Mouse (Mus musculus): ENCODE measurements around the gene Gfpt2.
A peak's percentile ranks its signal among the peaks of the same experiment; 100 is the strongest.

The Gfpt2 gene

DNA sequence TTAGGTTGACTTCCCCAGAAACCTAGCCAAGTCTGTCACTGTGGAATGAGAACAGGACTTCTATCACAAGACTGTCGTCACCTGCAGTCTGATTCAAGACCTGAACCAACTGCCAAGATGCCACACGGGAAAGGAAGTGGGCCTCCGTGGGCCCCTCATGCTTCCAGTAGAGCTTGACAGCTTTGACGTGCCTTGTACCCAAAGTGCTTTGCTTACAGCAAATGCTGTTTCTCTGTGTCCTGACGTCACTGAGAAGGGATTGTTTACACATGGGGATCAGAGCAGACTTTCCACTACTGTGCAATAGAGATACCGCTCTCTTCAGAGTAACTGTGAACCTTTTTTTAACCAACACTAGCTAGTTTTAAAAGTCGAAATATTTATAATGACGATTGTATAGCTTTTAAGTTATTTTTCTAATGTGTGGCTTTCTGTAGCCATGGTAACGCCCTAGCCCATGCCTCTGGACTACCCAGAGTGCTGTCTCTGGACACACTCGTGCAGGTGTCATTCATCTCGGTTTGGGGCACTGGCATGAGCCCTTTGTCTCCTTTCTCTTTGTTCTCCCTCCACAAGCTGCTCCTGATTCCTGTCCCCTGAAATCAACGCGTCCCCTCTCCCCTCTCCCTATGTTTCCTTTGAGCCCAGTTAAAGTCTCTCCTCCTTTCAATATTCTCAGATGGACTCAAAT is 43.9 kb downstream of the Gfpt2 start:
- DNase-seq (ENCODE audit: low spot score in 2 of 2): no peak

DNA sequence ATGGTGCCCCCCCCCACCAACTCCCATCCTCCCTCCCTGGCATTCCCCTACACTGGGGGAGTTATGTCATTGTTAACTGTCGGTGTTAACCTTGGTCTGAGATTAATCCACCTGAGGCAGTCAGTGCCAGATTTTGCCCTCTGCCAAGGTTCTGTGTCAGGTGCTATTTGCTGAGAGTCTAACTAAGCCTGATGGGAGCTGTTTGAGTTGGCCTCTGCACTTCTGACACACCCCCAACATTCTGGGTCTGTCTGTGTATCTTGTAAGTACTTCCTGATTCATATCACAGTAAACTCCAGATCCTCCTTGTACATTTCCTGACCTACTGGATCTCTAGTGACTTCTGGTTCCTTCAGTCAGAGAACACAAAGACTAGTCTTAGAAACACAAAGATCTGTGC is 46.7 kb downstream of the Gfpt2 start:
- DNase-seq (ENCODE audit: low spot score in 2 of 2): no peak

DNA sequence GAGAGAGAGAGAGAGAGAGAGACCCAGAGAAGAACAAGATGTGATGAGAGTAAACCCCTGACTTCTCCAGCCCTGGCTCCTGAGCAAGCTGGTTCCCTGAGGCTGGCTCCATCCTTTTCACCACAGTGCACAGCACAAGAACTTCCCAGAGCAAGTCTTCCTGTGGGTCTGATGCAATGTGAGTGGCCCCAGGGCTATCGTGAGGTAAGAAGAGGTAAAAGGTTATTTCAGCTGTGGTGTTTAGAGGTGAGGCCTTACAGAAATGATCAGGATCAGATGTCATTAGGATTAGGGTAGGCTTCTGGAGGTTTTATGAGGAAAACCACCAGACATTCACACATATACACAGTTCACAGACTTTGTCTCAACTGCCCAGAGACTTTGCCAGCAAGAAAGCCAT is 47.9 kb downstream of the Gfpt2 start:
- no peak for DNase-seq (ENCODE audit: low spot score in 2 of 2)

DNA sequence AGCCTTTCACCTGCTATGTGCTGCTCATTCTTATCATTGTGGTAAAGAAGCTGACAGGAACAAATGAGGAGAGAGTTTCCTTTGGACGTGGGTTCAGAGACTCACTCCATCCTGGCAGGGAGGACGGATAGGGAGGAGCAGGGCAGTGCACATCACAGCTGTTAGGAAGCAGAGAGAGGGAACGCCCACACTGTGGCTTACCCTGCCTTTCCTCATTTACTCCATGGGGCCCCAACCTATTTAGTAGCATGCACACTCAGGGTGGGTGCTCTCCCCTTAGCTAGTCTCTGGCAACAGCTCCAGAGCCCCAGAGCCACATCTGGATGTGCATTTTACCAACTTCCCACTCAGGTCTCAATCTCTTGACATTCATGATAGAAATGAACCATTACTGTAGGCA is 48.7 kb downstream of the Gfpt2 start:
- no peak for DNase-seq (ENCODE audit: low spot score in 2 of 2)

DNA sequence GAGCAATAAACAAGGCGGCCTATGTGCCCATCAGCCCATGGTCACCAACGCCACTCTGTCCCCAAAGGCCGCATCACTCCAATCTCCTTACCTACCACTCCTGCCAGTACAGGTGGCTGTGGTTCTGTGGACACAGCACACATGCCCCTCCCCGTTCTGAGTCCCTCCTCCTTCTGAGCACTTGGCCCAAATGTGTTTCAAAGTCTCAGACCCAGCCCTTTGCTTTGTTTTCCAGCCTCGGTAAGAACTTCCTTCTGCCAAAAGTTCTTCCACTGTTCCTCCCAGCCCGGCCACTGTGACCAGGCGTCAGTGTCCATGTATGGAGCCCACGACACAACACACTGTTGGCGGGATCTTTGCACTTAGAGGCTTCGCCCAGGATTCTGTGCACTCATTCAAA is 50.3 kb downstream of the Gfpt2 start:
- no peak for DNase-seq (ENCODE audit: low spot score in 2 of 2)

DNA sequence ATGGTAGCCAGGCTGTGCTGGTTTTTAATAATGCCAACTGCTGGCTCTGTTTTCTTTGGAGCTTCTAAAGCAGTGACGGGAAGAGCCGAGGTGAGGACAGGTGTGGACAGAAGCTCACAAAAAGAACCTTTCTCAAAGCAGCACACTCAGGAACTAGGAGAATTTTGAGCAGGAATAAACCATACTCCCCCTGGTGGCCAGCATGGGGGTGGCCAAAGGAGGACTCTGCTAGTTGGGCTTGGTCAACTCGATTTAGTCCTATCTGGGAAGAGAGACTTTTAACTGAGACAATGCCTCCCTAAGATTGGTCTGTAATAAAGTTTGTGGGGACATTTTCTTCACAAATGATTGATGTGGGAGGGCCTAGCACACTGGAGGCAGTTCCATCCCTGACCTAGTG is 51.0 kb downstream of the Gfpt2 start:
- peak; percentile 73 to 75 for DNase-seq (ENCODE audit: low spot score in 2 of 2)

DNA sequence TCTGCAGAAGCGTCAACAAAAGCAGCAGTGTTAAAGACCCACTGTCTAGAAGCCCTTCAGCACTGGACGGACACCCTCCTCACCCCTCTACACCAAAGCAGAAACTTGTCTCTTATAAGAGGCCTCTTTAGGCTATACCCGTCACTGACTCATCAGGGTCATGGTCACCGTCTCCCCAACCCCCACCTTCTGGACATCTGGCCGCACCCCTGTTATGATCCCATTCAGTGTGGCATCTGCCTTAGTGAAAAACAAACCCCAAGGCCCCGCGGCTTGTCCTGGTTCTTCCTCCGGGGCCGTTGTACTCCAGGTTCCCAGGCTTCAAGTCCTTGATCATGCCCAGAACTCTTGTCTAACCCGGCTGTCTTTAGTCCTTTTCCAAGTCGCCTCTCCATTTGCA is 52.0 kb downstream of the Gfpt2 start:
- DNase-seq (ENCODE audit: low spot score in 2 of 2): no peak

DNA sequence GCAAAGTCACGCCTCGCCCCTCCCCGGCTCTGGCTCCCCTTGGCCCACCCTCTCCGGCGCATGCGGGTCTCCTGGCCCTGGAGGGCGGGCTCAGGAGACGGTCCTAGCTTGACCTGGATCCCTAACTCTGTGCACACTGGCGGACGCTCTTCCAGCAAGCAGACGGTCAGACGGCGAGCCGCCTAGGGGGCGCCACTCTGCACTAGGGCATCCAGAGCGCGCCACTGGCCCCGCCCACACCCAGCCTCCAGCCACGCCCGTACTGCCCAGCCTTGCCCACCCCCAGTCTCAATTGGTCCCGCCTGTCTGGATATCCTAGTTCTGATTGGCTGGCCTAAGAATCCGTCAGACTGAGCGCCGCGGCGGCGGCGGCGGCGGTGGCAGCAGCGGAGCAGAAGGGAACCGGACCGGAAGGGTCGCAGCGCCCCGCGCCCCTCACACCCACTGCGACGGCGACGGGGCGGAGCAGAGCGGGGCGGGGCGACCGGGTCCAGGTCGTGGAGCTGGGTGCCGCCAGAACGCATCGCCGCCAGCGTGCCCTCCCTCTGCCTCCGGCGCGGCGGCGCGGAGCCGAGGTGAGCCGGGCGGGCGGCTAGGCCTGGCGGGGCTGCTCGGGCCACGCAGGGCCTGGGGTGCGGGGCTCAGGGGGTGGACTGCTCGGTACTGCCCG is 52.6 kb downstream of the Gfpt2 start, which contains the start of gene Mapk9:
TSS of gene Mapk9 (plus strand) at position 351 of the 670 bp plus-strand sequence.
- peak; percentile 97 to 99 for DNase-seq (ENCODE audit: low spot score in 2 of 2)

DNA sequence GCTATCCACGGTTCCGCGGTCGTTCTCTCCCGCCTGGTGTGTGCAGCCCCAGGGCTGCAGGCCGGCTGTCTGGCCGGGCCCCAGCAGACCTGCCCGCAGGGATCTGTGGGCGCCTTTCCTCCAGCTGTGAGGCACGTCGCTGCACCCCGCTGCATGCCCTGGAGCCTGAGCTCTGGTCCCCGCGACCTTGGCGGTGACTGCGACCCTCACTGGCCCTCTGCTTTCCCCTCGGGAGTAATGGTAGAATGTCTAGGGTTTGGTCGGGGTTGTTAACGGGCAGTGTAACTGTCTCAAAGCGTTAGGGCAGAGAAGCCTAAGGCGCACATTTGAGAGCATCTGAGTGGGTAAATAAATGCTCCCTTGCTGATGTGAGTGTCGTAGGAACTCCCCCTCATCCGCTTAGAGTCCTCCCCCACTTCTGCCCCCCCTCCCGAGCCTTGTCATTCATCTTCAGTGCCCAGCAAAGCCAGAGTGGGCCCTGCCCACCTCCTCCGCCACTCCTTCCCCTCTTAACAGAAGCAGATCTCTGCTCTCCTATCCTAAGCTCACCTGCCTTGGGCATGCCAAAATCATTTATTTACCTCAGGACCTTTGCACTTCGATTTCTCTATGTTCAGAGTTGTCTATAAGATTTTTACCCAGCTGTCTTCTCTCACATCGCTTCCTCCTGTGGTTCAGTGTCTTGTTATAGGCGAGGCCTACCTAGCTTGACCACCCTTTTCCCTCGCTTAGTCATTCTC is 53.3 kb downstream of the Gfpt2 start:
- DNase-seq (ENCODE audit: low spot score in 2 of 2): peak in 1 of 2 experiments; percentile 32

DNA sequence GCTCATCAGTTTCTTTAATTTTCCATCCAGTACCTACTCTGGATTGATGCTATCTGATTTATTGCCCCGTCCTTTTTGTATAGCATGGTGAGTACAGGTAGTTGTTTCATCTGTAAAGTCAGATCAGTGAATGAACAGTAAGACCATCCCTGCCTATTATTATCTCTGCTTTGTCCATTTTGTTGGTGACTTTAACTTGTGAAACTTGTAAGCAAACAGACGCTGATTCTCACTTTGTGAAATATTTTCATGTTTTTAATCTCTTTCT is 53.8 kb downstream of the Gfpt2 start:
- no peak for DNase-seq (ENCODE audit: low spot score in 2 of 2)

DNA sequence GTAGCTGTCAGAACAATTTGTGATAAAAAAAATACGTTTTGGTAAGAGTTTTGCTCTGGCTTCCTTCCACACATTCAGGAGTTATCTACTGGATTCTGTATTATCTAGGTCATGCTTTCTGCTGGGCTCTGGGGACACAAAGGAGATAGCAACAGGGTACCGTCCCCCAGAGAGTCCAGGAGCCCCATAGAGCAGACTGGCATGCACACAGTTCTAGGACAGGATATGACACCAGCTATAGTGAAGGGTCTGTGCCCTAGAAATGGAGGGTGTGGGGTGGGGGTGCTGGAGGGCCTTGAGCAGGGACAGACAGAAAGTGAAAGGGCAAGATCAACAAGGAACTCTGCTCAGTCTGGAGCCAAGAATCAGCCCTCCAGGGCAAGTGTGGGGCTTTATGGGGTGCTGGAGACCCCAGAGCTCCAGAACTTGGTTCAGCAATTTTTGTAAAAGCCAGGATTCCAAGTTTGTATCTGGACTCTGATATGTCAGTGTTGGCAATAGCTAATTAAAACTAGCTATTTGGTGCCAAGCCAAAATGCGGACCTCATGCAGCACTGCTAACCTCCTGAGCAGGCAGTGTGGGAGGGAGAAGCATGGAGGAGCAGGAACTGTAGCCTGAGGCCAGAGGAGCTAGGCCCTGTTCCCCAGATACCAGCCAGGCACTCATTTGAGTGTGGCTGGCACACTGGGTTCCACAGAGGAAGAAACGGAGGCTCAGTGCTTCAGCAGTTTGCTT is 54.3 kb downstream of the Gfpt2 start:
- DNase-seq (ENCODE audit: low spot score in 2 of 2): no peak

DNA sequence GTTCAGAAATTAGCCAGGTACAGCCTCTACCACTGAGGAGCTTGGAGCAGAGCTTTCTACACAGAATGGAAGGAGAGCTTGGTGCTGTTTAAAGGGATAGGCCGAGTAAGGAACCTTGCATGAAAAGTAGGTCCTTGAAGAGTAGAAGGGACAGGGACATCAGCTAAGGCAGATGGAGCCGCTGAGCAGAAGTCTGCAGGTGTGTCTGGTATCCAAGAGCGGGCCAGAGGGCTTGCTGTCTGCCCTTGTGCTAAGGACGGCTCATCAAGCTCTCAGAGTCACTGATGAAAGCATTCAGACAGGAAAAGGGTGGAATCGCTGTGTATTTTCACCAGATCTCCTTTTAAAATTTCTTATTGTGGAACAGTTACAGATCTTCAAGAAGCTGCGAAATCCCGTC is 56.4 kb downstream of the Gfpt2 start:
- DNase-seq (ENCODE audit: low spot score in 2 of 2): no peak

DNA sequence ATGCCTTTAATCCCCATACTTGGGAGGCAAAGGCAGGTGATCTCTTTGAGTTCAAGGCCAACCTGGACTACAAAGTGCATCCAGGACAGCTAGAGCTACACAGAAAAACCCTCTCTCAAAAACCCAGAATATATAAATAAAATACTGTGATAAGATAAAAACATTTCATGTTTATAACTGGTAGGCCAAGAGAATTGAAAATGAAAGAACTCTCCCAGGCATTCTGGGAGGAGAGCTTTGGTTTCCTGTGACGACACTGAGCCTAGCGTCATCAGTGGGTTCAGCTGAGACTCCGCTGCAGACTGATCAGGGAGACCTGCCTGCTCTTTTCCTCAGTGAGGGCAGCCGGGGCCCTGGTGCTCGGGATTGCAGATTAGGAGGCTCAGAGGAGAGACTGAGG is 61.2 kb downstream of the Gfpt2 start:
- no peak for DNase-seq (ENCODE audit: low spot score in 2 of 2)

DNA sequence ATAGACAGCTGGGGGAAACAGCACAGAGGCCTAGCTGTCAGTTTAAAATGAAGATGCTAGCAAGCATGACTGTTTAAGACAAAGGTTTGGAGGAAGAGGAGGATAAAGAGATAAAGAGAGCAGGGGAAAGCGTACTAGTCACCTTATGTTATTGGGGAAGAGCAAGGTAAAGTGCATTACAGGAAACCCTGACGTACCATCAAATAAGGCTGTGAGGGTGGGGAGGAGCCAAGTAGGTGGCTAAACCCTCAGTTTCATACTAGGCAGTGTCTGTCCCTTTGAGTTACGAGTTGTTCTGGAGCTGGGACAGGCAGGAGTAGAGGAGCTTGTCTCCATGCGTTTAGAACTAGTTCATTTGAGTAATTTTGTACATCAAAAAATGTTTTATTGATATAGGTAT is 67.2 kb downstream of the Gfpt2 start:
- DNase-seq (ENCODE audit: low spot score in 2 of 2): no peak

DNA sequence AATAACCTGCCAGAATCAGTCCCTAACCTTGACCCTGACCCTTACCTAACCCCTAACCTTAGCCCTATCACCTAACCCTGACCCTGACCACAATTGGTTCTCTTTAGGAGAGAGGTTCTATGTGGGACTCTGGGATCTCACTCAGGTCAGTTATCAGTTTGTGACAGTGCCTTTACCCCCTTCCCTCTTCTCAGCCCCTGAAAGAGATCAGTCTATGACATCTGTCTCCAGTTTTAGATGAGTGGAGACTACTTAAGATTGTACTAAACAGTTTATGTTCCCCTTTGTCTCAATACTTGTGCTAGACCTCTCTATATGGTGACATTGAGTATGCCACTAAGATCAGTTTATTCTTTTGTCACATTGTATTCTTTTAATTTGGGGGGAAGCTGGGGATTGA is 69.9 kb downstream of the Gfpt2 start:
- no peak for DNase-seq (ENCODE audit: low spot score in 2 of 2)

DNA sequence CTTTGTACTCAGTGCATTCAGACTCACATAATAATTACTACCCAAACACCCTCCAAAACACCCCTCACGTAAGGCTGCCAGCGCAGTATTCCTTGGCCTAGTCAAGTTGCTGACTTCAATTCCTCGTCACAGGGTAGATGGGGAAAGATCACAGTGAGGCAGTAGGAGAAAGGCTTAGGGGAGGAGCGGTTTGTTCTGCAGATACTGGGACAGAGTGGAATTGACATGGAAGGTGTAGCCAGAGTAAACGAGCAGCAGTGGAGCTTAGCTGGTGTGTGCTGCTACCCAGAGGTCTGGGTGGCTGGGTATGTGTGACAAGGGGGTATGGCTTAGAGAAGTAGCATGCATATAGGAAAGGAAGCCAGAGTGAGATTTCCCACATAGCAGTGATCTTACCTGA is 73.3 kb downstream of the Gfpt2 start:
- no peak for DNase-seq (ENCODE audit: low spot score in 2 of 2)

DNA sequence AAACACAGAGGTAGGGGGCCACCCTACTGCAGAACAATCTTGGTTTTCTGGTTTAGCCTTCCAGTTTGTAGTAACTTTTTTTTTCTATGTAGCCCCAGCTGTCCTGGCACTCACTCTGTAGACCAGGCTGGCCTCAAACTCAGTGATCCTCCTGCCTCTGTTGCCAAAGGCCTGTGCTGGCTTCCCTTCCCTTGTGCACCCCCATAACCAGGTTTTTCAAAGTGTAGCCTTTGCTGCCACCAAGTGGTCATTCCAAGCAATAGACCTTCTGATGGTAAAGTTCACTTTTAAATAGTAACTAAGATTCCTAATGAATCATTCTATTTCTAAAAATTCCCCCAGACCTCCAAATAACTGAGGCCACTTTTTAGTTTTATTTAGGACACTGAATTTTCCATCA is 75.8 kb downstream of the Gfpt2 start:
- DNase-seq (ENCODE audit: low spot score in 2 of 2): peak in 1 of 2 experiments; percentile 78

DNA sequence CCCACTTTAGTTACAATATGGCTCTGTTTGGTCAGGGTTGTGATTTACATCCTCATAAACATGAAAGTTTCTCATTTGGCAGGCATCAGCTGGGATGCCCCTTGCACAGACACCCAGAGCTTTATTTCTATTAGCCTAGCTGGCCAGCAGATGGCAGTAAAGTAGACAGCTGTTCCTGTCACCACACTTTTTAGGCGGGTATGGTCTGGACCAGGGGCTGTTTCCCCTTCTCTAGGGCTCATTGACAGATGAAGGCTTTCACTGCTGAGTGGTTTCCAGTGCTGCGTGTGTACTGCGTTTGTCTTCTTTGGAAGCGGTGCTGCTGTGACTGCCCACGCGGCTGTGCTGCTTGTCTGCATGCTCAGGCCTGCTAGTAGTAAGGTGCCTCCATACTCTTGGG is 77.9 kb downstream of the Gfpt2 start:
- DNase-seq (ENCODE audit: low spot score in 2 of 2): peak; percentile 58 to 64

DNA sequence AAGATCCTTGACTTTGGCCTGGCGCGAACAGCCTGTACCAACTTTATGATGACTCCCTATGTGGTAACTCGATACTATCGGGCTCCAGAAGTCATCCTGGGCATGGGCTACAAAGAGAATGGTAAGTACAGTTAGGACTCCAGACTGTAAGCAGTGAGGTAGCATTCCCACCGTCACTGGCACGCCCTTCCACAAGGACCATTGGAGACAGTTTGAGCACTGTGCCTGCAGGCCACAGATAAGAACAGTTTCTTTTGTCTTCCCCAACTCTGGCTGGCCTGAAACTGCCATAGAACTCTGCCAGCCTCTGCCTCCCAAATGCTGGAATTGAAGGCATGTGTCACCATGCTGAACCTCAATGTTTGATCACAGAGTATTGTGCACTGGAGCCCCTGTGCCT is 78.8 kb downstream of the Gfpt2 start:
- no peak for DNase-seq (ENCODE audit: low spot score in 2 of 2)

DNA sequence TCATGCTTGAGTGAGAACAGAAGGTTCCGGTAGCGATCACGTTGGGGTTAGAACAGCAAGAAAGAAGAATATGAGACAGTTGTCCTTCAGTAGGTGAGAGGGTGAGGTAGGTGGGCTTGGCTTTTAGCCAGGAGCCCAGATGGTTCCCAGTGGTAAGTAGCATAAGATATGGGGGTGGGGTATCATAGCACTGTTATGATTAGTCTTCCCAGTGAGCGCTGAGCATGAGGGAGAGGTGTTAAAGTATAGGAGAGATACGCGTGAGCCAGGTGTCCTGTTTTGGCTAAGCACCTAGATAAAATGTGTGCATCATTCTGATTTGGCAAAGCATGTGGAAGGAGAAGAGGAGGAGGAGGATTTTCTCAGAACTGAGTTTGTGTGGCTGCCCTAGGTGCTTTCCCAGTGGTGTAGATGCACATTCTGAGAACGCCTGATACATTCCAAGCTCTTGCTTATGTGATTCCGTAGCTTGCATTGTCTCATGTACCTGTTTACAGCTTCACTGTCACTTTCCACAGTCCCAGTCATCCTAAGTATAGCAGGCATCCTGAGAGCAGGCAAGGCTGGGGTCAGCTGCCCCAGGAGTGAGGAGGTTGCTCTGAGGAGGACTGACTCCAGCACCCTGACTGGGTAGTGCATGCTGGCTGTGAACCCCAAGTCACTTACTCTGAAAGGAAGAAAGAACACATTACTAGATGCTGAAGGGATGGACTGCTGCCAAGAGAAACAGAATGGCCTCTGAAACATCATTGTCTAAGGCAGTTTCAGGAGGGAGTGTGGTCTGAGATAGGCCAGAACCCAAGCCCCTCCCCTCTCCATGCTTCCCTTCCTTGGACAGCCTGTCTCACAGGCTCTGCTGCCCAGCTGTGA is 83.2 kb downstream of the Gfpt2 start:
- DNase-seq (ENCODE audit: low spot score in 2 of 2): peak; percentile 53 to 63

DNA sequence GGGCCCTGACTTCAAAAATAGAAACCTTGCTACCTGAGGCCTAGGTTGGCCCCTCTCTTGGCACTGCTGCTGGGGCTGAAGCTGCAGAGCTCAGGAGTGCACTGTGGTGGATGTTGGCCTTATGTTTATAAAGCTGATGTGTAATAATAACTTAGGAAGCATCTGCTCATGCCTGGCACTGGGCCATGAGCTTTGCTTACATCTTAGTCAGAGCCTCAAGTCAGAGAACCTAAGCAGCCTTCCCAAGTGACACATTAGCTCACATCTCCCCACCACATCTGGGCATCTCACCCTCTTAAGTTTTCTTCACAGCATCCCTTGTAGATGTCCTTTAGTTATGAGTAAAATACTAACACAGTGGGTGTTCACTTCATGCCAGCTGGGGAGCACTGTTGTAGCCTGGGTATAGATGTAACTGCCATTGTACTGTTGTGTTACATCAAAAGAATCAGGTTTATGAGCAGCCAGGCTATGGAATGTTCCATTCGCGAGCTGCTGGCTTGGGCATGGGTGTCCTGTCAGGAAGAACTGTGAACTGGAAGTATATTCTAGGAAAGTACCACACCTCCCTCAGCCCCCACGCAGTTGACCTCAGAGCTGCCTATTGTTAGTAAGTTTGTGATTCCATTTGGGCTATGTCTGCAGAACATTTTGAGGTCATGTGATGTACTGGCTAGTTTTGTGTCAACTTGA is 86.1 kb downstream of the Gfpt2 start:
- DNase-seq (ENCODE audit: low spot score in 2 of 2): peak; percentile 41 to 43
